Mouse (Mus musculus) erythroblast, adult 5-6 weeks (primary cell): ENCODE results near the gene Tcf7l2. TPM values are rescaled to one million over a fixed set of nuclear protein-coding genes. Genes with fewer than 3 reads are reported as not detected.

ENCODE experiments used
- ATAC-seq: replicated peaks from 2 replicates; pipeline ENCODE4 v1.8.0; 2016; ENCODE audit warnings: moderate number of reproducible peaks, mild to moderate bottlenecking, moderate TSS enrichment, inconsistent platforms; ENCODE audit not compliant: poor library complexity, low FRiP score, severe bottlenecking
- total RNA-seq, 2 experiments: library from RNA; stranded (forward) in 1 of 2; stranded (reverse) in 1 of 2; fragments of 150-400 nt in 1 of 2; fragments of 200-764, 138-1000 nt in 1 of 2; gene quantifications; 2 replicates each; pipeline versions ENCODE4 v1.2.3 to v1.2.4; 2015 to 2017; ENCODE audit warnings: low replicate concordance in 2 of 2

Gene Tcf7l2
- total RNA-seq, 2 experiments from 2014 or later, result 0.68 to 3.5 TPM

DNA sequence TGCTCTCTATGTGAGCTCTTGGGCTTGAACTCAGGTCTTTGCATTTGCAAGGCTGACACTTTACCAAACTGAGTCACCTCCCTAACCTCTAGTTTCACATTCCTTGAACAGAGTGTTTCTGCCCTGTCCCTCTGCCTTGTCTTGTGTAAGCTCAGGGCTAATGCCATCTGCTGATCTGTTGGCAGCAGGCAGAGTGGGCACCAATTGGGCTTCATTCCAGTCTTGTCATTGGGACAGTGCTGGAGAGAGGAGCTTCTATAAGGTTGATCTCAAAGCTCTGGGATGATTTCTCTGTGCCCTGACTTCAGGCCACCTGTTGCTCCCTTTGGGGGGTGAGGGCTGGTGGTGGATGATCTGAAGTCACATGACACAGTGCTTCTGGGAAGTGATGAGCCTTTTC, 70.6 kb downstream of the Tcf7l2 start:
- no peak for ATAC-seq

DNA sequence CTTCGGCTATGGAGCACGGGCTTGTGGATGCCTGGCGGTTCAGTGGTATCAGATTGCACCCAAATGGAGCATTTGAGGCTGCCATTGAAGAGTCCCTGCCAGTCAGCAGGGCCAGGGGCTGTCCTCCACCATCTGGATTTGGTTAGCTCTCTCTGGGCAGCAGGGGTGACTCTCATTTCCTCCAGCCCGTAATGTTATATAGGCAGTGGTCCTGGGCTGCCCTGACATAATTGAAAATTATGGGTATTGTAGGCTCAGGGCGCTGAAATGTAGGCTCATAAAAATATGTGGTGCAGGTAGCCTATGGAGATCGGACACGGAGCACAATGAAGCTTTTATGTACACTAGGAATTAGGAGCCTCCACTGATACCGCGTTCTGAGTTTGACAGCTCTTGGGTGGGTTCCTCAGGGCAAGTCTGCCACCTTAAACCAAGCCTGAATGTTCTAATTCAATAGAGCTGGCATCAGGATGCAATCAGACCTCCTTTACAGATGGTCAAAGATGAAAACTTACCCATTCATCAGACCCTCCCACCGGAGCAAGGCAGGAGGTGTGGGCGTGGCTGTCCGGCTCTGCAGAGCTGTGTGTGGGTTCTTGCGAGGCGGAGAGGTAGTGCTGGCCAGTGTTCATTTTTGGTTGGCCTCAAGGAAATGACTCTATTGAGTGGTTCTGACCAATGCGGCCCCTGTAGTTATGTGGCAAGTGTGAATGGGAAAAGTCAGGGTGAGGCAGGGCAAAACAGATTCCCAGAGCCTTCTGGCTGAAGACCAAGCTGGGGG, 73.6 kb downstream of the Tcf7l2 start:
- ATAC-seq, result no peak

DNA sequence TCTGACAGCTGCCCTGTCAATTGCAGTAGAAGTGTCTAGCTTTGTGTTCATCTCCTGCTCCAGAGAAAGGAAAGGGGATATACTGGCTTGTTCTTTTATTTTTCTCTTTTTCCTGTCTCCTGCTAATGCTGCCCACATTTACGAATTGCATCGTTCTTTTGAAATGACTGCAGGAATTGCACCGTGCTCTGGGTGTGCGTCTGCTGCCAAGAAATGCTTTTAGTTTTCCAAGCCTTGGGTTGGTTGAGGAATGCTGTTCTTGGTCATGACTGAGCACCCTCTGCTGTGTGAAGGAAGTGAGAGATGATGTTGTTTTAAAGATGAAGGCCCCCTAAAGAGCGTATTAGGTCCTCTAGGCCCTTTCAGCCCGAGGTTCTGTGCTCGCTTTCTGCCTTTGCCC, 75.4 kb downstream of the Tcf7l2 start:
- ATAC-seq, result no peak

DNA sequence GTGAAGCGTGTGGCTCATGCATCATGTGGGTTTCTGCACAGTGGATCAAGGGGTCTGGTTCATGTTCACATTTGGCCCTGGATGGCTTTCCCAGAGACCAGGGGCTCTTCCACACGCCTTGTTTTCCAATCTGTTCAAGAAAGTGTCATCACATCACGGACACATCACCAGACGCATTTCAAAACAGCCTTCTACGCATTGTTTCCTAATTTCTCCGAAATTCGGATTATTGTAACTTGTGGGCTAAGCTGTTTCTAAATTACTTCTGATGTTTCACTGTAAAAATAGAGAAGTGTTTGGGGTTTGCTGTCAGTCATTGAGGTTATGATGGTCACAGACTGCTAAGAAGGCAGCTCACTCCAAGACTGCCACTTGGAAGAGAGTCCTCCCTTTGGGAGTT, 78.6 kb downstream of the Tcf7l2 start:
- no peak for ATAC-seq

DNA sequence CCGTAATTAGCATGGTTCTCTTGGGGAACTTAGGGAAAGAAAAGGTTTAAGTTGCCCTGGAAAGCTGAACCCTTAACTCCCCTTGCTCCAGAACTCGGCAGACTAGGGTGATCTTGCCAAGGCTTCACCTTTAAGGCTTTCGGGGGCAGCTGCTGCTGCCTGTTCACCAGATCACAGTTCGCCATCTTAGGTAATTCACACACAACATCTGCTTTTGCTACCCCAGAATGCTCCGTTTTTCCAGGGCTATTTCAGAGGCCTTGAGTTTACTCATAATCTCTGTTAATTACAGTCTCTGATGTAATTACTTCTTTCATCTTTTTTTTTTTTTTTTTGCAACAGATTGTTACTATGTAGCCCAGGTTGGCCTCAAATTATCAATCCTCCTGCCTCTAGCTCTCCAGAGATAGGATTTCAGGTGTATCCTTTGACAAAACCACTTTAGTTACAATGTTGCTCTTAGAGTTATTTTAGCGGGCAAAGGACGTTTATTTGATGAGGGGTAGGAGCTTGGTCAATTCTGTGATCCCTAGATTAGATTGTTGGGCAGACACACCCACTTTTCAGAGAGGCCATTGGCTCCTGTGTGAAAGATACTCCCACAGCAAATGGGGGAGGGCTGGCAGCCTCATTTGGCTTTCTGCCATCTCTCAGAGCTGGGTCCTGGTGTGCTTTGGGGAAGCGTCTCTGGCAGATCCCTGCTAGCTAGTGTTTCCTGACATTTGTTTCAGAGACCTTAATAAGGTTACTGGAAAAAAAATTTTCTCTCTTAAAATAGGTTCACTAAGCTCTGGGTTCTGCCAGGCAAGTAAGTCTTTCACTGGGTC, 83.6 kb downstream of the Tcf7l2 start:
- no peak for ATAC-seq

DNA sequence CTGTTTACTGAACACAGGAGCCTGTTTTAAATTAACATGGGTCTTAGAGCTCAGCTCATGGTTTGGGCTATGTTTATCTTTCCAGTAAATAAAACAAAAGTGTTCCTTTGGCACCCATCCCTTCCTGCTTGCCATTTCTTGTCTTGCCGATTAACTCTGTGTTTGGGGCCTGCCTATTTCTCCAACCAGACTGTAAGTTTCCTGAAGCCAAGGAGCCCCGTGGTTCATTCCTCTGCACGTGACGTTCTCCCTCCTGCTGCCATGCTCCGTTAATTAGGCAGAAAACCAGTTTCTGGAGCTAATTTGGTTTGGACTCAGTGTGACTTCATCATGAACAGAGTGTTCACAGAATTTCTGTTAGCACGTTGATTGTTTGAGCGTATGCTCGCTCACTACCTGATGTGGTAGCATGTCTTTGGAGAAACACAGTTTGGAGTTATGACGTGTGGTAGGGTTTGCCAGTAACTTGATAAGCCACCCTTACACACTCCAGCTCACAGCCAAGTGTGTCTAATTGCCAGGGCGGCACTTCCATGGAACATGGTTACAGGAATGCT, 84.4 kb downstream of the Tcf7l2 start:
- no peak for ATAC-seq

DNA sequence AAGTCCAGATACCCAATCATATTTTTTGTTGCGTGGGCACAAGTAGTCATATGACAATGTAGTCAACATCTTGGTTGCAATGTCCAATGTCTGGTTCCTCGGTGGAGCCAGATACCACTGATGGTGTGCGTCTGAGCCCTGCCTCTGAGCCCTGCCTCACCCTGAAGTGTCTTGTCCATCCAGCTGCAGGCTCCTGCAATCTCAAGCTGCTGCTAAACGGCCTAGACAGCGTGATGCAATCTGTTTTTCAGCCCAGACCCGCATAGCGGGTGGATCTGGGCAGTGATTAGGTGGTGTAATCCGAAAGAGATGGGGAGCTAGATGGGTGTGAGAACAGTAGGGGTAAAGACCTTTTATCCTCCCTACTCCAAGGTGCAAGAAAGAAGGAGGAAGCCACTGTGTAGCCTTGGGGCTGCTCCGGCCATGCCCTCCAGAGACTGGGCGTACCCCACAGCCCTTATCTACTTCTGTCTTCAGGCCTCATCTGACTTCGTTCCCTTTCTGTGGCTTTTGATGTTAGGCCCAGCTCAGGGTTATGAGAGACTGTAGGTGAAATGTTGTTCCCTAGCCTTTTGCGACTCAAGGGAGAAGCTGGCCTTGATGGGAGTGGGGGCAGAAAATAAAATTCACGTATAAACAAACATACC, 86.1 kb downstream of the Tcf7l2 start:
- peak; percentile 46; the same call in 1 of the 2 replicates for ATAC-seq

DNA sequence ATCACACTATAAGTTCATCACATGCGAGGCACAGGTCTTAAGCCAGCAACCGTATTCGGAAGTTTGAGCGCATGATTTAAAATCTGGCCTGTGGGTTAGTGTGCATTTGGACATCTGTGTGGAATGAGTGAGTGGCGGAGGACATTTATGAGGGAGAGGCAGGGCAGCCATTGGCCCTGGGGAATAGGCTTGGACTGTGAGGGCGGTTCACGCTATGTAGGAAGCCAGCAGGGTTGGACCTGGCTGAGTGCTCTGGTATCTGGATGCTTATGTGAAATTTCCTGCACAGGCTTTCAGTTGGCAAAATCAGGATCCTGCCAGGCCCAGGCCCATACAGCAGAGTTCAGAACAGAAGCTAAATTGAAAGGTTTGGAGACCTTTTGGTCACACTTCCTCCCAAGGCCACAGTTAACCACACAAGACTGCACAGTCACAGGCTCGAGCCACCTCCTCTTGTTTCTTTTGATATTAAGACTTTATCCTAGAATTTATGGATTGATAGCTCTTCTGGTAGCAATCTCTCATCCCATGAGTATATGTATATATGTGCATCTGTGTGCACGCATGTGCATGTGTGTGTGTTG, 89.4 kb downstream of the Tcf7l2 start:
- no peak for ATAC-seq

DNA sequence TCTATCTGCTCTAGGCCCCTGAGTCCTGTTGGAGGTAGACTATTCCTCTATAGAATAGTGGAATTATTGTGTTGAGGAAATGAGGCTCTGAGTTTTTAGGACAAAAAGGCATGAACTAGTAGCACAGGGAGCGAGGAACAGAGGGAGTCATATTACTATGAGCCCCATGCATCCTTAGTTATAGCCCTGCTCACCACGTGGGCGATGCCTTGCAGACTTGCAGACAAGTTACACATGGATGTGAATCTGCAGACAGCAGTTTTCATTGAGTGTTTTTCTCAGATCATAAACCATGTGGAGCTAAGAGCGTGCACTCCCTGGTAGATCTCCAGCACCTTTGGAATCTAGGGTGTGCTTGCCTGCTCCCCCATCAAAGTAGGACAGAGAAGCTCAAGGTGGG, 90.5 kb downstream of the Tcf7l2 start:
- ATAC-seq, result no peak

DNA sequence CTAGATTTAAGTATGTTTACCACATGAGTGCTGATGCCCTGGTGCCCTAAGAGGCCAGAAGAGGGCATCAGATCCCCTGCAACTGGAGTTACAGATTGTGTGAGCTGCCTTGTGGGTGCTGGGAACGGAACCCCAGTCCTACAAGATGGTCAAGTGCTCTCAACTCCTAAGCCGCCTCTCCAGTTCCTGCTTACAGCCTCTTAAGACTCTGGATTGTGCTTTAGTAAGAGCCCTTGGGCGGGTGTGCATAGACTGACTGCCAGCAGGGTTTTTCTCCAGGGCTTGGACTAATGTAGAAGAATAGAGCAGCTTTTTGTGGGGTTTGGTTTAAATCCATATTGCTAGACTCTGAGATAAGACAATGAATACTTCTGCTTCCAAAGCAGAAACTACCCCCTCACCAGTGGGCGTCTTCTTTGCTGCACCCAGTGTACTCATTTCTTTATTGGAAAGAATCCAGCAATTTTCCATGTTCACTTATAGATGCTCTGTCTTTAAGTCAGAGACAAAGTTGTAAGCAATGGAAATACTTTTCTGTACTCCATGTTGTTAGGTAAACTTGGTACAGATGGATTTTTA, 92.3 kb downstream of the Tcf7l2 start:
- no peak for ATAC-seq

DNA sequence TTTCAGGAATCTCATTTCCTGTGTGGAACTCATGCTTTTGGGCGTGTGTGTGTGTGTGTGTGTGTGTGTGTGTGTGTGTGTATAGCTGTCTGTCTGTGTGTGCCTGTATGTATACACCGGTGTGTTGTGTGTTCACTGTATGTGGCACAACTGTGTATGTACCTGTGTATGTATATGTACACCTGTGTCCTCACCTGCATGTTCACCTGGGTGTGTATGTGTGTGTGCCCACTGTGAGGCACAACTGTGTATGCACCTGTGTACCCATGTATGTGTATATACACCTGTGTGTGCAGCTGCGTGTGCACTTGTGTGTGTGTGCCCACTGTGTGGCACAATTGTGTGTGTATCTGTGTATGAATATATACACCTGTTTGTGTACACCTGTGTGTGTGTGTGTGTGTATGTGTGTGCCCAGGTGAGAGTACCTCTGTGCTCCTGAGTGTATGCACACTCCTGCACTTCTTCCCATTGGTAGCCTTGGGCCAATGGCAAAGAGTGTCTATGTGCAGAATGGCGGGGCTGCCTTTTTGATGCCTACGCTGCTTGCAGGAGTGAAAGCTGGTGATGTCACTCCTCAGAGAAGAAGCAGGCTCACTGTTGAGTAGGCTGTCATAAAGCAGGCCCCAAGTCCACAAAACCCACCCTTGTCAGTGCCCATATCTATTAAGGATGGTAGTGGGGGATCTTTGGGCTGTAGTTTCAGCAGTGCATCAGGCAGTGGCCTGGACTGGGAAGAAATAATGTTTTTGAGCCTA, 95.5 kb downstream of the Tcf7l2 start:
- ATAC-seq, result no peak

DNA sequence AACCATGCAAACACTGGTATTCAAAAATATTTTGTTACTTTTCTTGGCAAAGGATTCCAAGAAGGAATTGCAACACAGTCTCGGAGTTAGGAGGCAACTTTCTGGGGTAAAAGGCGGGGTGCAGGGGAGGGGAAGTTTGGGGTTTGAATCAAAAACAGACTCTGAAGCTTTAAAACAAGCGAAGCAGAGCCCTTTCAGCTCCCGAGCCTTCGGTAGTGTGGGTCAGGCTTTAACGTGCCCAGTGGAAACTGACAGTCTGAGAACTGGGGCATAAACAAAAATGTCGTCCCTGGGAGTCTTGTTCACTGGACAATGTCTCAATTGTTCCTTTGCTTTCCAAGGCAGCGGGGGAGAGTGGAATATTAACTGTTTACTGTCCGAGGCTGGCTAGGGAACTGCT, 96.3 kb downstream of the Tcf7l2 start:
- ATAC-seq, result no peak

DNA sequence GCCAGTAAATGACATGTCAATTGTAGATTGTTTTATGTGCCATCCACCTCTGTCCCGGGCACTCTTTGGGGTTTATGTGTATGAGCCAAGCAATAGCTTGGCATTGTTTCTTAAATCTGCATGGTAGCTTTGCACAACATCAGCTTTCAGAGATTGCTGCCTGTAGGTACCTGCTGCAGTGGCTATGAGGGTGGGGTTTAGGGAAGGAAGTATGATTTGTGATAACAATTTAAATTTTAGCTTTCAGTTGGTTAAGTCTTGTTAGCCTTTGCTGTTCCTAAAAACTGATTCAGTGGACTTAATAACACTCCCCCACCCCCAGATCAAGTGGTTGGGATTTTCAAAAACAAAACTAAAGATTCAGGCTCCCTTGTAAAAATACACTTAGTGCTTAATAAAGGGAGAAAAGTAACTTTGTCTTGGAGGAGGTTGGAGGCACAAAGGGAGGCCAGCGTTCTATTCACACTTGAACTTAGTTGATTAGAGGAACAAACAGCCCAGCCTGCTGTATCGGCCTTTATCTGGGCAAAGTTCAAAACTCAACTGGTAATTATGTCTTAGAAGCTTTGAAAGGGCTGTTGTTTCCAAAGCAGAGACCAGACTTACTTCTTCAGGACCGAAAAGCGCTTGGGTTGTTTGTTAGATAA, 96.9 kb downstream of the Tcf7l2 start:
- no peak for ATAC-seq

DNA sequence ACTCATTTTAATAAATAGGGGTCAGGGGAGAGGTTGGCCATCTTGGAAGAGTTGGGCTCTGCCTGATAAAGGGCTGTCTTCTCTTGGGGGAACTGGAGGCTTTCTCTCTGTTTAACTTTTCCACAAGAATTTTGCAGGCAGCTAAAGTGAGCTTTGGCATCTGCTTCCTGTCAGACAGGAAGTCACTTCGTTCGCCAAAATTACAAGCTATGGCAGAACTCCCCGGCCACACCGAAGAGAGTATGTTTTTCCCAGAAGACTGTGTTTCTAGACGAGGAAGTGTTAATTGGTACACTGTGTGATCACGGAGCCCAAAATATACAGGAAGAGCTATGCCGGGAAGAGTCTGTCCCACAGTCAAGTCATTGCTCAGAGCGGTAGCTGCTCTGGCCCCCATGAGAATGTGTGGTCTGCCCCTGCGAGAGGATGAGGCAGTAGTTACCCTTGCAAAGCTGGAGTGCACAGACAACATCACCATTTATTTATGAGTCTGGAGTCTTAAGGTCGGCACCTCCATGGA, 97.5 kb downstream of the Tcf7l2 start:
- ATAC-seq, result no peak

DNA sequence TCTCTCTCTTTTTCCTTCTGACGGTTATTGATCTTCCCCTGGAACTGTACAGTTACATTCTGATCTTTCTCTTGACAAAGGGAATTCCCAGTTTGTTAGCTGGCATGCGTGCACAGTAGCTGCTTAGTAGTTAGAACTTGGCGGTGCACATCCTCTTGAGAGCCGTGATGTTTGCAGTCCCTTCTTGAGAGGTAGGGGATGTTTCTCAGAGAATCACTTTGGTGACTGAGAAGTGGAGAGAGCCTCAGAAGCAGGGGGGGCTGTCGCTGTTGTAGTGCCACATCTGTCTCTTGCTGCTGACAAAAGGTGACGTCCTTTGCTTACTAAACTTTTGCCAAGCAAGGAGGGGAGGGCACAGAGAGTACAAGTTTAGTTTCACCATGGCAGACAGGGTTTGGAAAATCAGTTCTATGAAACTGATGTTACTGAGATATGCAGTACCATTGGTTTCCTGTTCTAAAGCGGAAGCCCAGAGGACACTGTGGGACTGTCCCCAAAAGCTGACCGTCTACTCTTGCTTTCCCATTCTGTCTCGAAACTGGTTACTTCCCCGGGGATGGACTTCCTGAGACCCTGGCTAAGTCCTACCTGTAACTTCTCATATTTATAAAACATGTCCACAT, 99.0 kb downstream of the Tcf7l2 start:
- no peak for ATAC-seq

DNA sequence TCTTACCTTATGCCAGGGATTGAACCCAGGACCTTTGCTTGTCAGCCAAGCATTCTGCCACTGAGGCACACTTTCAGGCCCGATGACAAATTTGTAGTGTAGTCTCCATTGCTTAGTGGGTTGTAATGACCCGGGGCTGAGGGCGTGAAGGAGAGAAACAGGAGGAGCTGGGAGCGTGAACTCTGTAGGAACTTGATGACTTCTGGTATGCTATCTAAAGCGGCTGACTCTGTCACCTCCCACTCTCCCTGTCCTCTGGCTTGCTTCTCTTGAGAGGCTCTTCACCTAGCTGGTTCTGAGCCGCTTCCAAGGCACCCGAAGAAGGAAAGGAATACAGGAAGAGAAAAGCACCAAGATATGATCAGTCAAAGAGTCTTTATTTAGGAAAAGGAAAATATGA, 100.4 kb downstream of the Tcf7l2 start:
- no peak for ATAC-seq

DNA sequence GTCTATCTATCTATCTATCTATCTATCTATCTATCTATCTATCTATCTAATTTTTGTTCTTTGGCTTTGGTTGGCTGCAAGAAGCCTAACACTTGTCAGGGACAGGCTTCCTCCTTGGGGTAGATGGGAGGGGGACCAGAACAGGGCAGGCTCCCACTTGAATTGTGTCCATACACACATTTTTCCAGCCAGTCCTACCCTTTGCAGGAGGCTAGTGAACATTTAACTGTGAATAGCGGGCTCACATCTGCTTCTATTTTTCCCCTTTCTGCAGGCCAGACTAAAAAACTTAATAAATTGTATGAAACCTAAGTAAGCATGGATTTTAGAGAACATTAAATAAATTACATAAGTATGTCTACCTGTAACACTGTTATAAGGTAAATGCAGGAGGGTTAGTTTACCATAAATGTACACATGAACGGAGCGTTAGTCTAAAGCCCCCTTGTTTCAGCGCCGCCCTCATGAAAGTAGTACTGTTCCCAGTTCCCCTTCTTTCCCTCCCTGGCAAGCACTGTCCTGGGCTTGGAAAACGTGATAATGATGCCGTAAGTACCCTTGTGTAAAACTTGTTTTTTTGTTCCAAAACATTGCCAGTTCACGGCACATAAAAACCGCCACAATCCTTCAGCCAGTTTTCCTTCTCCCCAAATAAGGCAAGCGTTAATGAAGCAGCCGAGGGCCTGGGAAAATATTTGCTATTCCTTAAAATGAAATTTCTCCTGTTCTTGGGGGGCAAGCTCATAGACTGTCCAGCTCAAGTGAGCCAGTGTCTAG, 101.7 kb downstream of the Tcf7l2 start:
- ATAC-seq, result no peak
